Mouse (Mus musculus): ENCODE measurements around the gene Cd82. TPM values are rescaled to one million over a fixed set of nuclear protein-coding genes. Genes with fewer than 3 reads are reported as not detected.

Gene Cd82
- polyA plus RNA-seq, 1 experiment = 433 TPM

GRCm38 (mm10) chr2:93457426-93458130 is 5.4 kb downstream of the Cd82 start:
- 0 out of 2 replicates have a peak, but pooled peaks cover 3% of the 10 kb centered on the region for H3K36me3 ChIP-seq (ENCODE audit: control insufficient read depth, insufficient read depth, low read length)
- H3K4me1 ChIP-seq (ENCODE audit: control insufficient read depth, insufficient read depth, insufficient read length, low read length) = peaks cover 78% of the 10 kb centered on the region
- H3K27me3 ChIP-seq (ENCODE audit: control insufficient read depth, insufficient read depth, low read length) = no peaks in the 10 kb centered on the region
- no peak for TF ChIP-seq CTCF (IDR thresholded peaks at IDR 0.05; ENCODE audit: extremely low read depth, insufficient read length, insufficient replicate concordance, low read depth, low read length)
- TF ChIP-seq POLR2A (IDR thresholded peaks at IDR 0.05; ENCODE audit: low read depth, low read length) = no peak
- peak overlapping the region; percentile 86 for H3K27ac ChIP-seq (ENCODE audit: insufficient read depth, low read depth, low read length)
- WGBS = 54% methylated on average over 6 of the region's 6 CpGs
- H3K4me3 ChIP-seq (ENCODE audit: low read depth, low read length) = no peak overlapping the region

GRCm38 (mm10) chr2:93456140-93456539 is 6.8 kb downstream of the Cd82 start:
- no peak for TF ChIP-seq CTCF (IDR thresholded peaks at IDR 0.05; ENCODE audit: extremely low read depth, insufficient read length, insufficient replicate concordance, low read depth, low read length)
- TF ChIP-seq POLR2A (IDR thresholded peaks at IDR 0.05; ENCODE audit: low read depth, low read length) = no peak
- Histone ChIP-seq H3K27me3 (ENCODE audit: control insufficient read depth, insufficient read depth, low read length) (no peaks in the 10 kb centered on the region), H3K4me3 (ENCODE audit: low read depth, low read length) (no peak overlapping the region), H3K27ac (ENCODE audit: insufficient read depth, low read depth, low read length) (peak overlapping the region; percentile 56), H3K36me3 (ENCODE audit: control insufficient read depth, insufficient read depth, low read length) (peaks cover 6% of the 10 kb centered on the region; the same call in 1 of the 2 replicates), H3K4me1 (ENCODE audit: control insufficient read depth, insufficient read depth, insufficient read length, low read length) (peaks cover 88% of the 10 kb centered on the region)
- 11% methylated on average over 3 of the region's 3 CpGs for WGBS

- Histone ChIP-seq H3K4me3 (ENCODE audit: low read depth, low read length) (peak overlapping the region; percentile 1; the same call in 1 of the 2 replicates), H3K27ac (ENCODE audit: insufficient read depth, low read depth, low read length) (peak overlapping the region; percentile 91), H3K4me1 (ENCODE audit: control insufficient read depth, insufficient read depth, insufficient read length, low read length) (peaks cover 87% of the 10 kb centered on the region), H3K36me3 (ENCODE audit: control insufficient read depth, insufficient read depth, low read length) (peaks cover 6% of the 10 kb centered on the region; the same call in 1 of the 2 replicates), H3K27me3 (ENCODE audit: control insufficient read depth, insufficient read depth, low read length) (no peaks in the 10 kb centered on the region)
- WGBS = 29% methylated on average over 3 of the region's 3 CpGs
- no peak; the same call in 1 of the 2 replicates for TF ChIP-seq POLR2A (IDR thresholded peaks at IDR 0.05; ENCODE audit: low read depth, low read length)
- TF ChIP-seq CTCF (IDR thresholded peaks at IDR 0.05; ENCODE audit: extremely low read depth, insufficient read length, insufficient replicate concordance, low read depth, low read length) = no peak
These were observed 7.9 kb downstream of the Cd82 start for GRCm38 (mm10) chr2:93454817-93455591.

GRCm38 (mm10) chr2:93454334-93454733 is 8.6 kb downstream of the Cd82 start:
- no peaks in the 10 kb centered on the region for H3K27me3 ChIP-seq (ENCODE audit: control insufficient read depth, insufficient read depth, low read length)
- 16% methylated on average over 10 of the region's 10 CpGs for WGBS
- H3K4me1 ChIP-seq (ENCODE audit: control insufficient read depth, insufficient read depth, insufficient read length, low read length) = peaks cover 87% of the 10 kb centered on the region
- H3K36me3 ChIP-seq (ENCODE audit: control insufficient read depth, insufficient read depth, low read length) = peaks cover 11% of the 10 kb centered on the region
- H3K4me3 ChIP-seq (ENCODE audit: low read depth, low read length) = no peak overlapping the region
- H3K27ac ChIP-seq (ENCODE audit: insufficient read depth, low read depth, low read length) = peak overlapping the region; percentile 91
- TF ChIP-seq CTCF (IDR thresholded peaks at IDR 0.05; ENCODE audit: extremely low read depth, insufficient read length, insufficient replicate concordance, low read depth, low read length) = no peak
- TF ChIP-seq POLR2A (IDR thresholded peaks at IDR 0.05; ENCODE audit: low read depth, low read length) = no peak

- Histone ChIP-seq H3K36me3 (ENCODE audit: control insufficient read depth, insufficient read depth, low read length) (peaks cover 12% of the 10 kb centered on the region), H3K4me3 (ENCODE audit: low read depth, low read length) (no peak overlapping the region), H3K27me3 (ENCODE audit: control insufficient read depth, insufficient read depth, low read length) (no peaks in the 10 kb centered on the region), H3K27ac (ENCODE audit: insufficient read depth, low read depth, low read length) (peak overlapping the region; percentile 0; the same call in 1 of the 2 replicates), H3K4me1 (ENCODE audit: control insufficient read depth, insufficient read depth, insufficient read length, low read length) (peaks cover 87% of the 10 kb centered on the region)
- TF ChIP-seq POLR2A (IDR thresholded peaks at IDR 0.05; ENCODE audit: low read depth, low read length) (no peak), CTCF (IDR thresholded peaks at IDR 0.05; ENCODE audit: extremely low read depth, insufficient read length, insufficient replicate concordance, low read depth, low read length) (no peak)
- 60% methylated on average over 4 of the region's 4 CpGs for WGBS
These were observed 9.9 kb downstream of the Cd82 start for GRCm38 (mm10) chr2:93453046-93453445.

- Histone ChIP-seq H3K4me3 (ENCODE audit: low read depth, low read length) (no peak overlapping the region), H3K27me3 (ENCODE audit: control insufficient read depth, insufficient read depth, low read length) (no peaks in the 10 kb centered on the region), H3K4me1 (ENCODE audit: control insufficient read depth, insufficient read depth, insufficient read length, low read length) (peaks cover 88% of the 10 kb centered on the region), H3K36me3 (ENCODE audit: control insufficient read depth, insufficient read depth, low read length) (peaks cover 12% of the 10 kb centered on the region), H3K27ac (ENCODE audit: insufficient read depth, low read depth, low read length) (peak overlapping the region; percentile 0; the same call in 1 of the 2 replicates)
- no peak for TF ChIP-seq POLR2A (IDR thresholded peaks at IDR 0.05; ENCODE audit: low read depth, low read length)
- no peak for TF ChIP-seq CTCF (IDR thresholded peaks at IDR 0.05; ENCODE audit: extremely low read depth, insufficient read length, insufficient replicate concordance, low read depth, low read length)
- 63% methylated on average over 4 of the region's 4 CpGs for WGBS
These were observed 10.4 kb downstream of the Cd82 start for GRCm38 (mm10) chr2:93452506-93452905.

GRCm38 (mm10) chr2:93452057-93452456 is 10.9 kb downstream of the Cd82 start:
- H3K36me3 ChIP-seq (ENCODE audit: control insufficient read depth, insufficient read depth, low read length) = peaks cover 12% of the 10 kb centered on the region
- no peaks in the 10 kb centered on the region for H3K27me3 ChIP-seq (ENCODE audit: control insufficient read depth, insufficient read depth, low read length)
- WGBS = 51% methylated on average over 6 of the region's 6 CpGs
- TF ChIP-seq POLR2A (IDR thresholded peaks at IDR 0.05; ENCODE audit: low read depth, low read length) (no peak), CTCF (IDR thresholded peaks at IDR 0.05; ENCODE audit: extremely low read depth, insufficient read length, insufficient replicate concordance, low read depth, low read length) (no peak)
- H3K4me3 ChIP-seq (ENCODE audit: low read depth, low read length) = no peak overlapping the region
- peak overlapping the region; percentile 0; the same call in 1 of the 2 replicates for H3K27ac ChIP-seq (ENCODE audit: insufficient read depth, low read depth, low read length)
- H3K4me1 ChIP-seq (ENCODE audit: control insufficient read depth, insufficient read depth, insufficient read length, low read length) = peaks cover 88% of the 10 kb centered on the region
